Mouse (Mus musculus): ENCODE results near the gene Gas2l3. TPM values are rescaled to one million over a fixed set of nuclear protein-coding genes. Genes with fewer than 3 reads are reported as not detected.

The Gas2l3 gene
- total and polyA plus RNA-seq, 2 experiments from 2014 or later = 8.0 to 19.7 TPM

DNA sequence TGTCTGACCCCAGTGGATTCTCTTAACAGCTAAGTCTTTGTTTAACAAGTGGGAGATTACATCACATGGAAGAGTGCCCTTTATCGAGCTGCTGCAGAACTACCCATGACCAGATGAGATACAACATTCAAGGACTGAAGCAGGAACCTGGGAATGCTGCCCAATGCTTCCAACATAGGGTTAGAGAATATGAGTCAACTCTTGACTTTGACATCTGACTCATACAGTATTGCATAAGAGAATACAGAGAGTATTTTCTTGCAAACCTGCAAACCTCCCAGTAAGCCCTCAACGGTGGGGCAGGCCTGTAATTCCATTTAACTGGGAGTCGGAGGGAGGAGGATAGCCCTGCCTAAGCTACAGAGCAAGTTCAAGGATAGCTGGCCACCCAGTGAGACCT lies 15.0 kb upstream of the Gas2l3 start:
- Histone ChIP-seq H3K4me1 (ENCODE audit: control insufficient read depth, insufficient read depth) (no peaks in the 10 kb centered on the region), H3K4me2 (ENCODE audit: low read depth, low read length) (no peak overlapping the region), H3K27ac (ENCODE audit: low read depth) (no peak overlapping the region), H3K9ac (replicated peaks; ENCODE audit: low read depth, low read length) (no peak overlapping the region), H3K27me3 (ENCODE audit: control insufficient read depth, insufficient read depth, low read length) (no peaks in the 10 kb centered on the region), H3K4me3 (ENCODE audit: low read depth, low read length) (no peak overlapping the region), H3K9me3 (replicated peaks; ENCODE audit: control insufficient read depth, low read length) (no peaks in the 10 kb centered on the region), H3K36me3 (replicated peaks; ENCODE audit: control insufficient read depth, insufficient read depth, low read length) (no peaks in the 10 kb centered on the region)
- no peak for ATAC-seq (ENCODE audit: insufficient read depth, low read depth)
- WGBS = 58% methylated on average over 3 of the region's 3 CpGs
- DNase-seq (ENCODE audit: low spot score) = no peak
- TF ChIP-seq CTCF (IDR thresholded peaks at IDR 0.05; ENCODE audit: low read depth) (no peak), EP300 (IDR thresholded peaks at IDR 0.05; ENCODE audit: low read depth) (no peak)

DNA sequence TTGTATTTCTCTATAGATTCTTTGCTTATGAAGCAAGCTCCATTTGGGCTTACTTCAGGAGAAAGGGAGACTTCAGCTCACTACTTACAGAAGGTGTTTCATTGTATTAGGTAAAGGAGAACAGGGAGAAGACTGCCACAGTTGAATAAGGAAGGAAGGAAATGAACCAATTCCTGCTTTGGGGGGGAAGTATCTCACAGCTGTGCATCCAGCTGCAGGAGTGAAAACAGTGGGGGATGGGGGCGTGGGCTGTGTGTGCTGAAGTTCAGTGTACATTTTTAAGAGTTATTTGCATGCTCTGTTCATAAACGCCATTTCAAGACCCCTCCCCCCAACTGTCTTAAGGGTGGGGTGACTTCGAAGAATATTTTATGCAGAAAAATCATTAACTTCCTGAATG lies 10.0 kb upstream of the Gas2l3 start:
- Histone ChIP-seq H3K4me1 (ENCODE audit: control insufficient read depth, insufficient read depth) (no peaks in the 10 kb centered on the region), H3K4me3 (ENCODE audit: low read depth, low read length) (no peak overlapping the region), H3K36me3 (replicated peaks; ENCODE audit: control insufficient read depth, insufficient read depth, low read length) (no peaks in the 10 kb centered on the region), H3K27ac (ENCODE audit: low read depth) (no peak overlapping the region), H3K9me3 (replicated peaks; ENCODE audit: control insufficient read depth, low read length) (no peaks in the 10 kb centered on the region), H3K4me2 (ENCODE audit: low read depth, low read length) (no peak overlapping the region), H3K9ac (replicated peaks; ENCODE audit: low read depth, low read length) (no peak overlapping the region), H3K27me3 (ENCODE audit: control insufficient read depth, insufficient read depth, low read length) (no peaks in the 10 kb centered on the region)
- DNase-seq (ENCODE audit: low spot score) = no peak
- WGBS = 66% methylated on average over 3 of the region's 3 CpGs
- no peak for ATAC-seq (ENCODE audit: insufficient read depth, low read depth)
- no peak for TF ChIP-seq CTCF (IDR thresholded peaks at IDR 0.05; ENCODE audit: low read depth)

DNA sequence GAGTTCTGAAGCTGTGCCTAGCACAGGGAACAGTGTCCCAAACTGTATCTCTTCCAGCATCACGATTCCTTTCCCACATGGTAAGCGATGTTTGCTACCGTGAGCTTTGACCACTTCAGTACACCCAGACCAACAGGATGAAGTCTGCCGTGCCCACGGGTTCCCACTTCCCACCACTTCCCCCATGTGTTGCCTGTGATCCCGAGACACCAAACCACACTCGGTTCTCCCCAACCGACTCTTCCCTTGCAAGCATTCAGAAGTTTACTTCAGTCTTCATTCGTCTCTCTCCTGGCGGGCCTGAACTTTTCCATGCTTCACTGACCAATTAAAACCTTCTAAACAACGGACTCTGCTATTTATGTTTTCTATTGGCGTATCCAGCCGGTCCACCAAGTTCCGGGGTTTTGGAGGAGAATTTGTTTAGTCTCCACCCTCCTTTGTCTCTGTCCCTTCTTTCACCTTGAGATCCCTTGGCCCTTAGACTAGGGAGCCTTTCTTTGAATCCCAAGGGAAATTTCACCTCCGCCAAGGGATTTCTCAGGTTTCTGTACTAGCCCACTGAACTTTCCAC lies 9.4 kb upstream of the Gas2l3 start:
- H3K4me2 ChIP-seq (ENCODE audit: low read depth, low read length) = no peak overlapping the region
- no peak overlapping the region for H3K9ac ChIP-seq (replicated peaks; ENCODE audit: low read depth, low read length)
- TF ChIP-seq EP300 (IDR thresholded peaks at IDR 0.05; ENCODE audit: low read depth) = no peak
- no peak for TF ChIP-seq CTCF (IDR thresholded peaks at IDR 0.05; ENCODE audit: low read depth)
- no peaks in the 10 kb centered on the region for H3K9me3 ChIP-seq (replicated peaks; ENCODE audit: control insufficient read depth, low read length)
- no peaks in the 10 kb centered on the region for H3K4me1 ChIP-seq (ENCODE audit: control insufficient read depth, insufficient read depth)
- H3K27me3 ChIP-seq (ENCODE audit: control insufficient read depth, insufficient read depth, low read length) = no peaks in the 10 kb centered on the region
- DNase-seq (ENCODE audit: low spot score) (no peak), ATAC-seq (ENCODE audit: insufficient read depth, low read depth) (no peak)
- H3K4me3 ChIP-seq (ENCODE audit: low read depth, low read length) = no peak overlapping the region
- H3K27ac ChIP-seq (ENCODE audit: low read depth) = no peak overlapping the region
- WGBS = 79% methylated on average over 15 of the region's 15 CpGs
- no peaks in the 10 kb centered on the region for H3K36me3 ChIP-seq (replicated peaks; ENCODE audit: control insufficient read depth, insufficient read depth, low read length)

DNA sequence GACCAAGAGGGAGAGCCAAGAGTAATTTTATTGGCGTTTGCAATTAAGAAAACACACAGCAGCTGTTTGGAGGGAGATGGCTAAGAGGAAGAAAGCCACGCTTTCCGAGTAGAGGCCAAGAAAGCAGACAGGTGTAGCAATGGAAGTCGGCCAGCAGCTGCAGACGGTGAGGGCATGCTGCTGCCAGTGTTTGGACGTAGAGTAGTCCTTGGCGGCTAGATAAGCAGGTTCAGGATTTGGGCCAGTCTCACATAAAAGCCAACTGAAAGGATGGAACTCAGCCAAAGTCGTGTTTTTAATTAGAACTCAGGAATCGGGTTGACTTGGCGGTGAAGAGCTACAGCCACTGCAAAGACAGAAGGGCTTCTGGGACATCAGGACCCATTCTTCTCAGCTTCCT lies 6.6 kb upstream of the Gas2l3 start:
- H3K4me1 ChIP-seq (ENCODE audit: control insufficient read depth, insufficient read depth) = no peaks in the 10 kb centered on the region
- ATAC-seq (ENCODE audit: insufficient read depth, low read depth) (no peak), DNase-seq (ENCODE audit: low spot score) (no peak)
- H3K27me3 ChIP-seq (ENCODE audit: control insufficient read depth, insufficient read depth, low read length) = no peaks in the 10 kb centered on the region
- H3K36me3 ChIP-seq (replicated peaks; ENCODE audit: control insufficient read depth, insufficient read depth, low read length) = no peaks in the 10 kb centered on the region
- no peaks in the 10 kb centered on the region for H3K9me3 ChIP-seq (replicated peaks; ENCODE audit: control insufficient read depth, low read length)
- no peak overlapping the region for H3K27ac ChIP-seq (ENCODE audit: low read depth)
- WGBS = 48% methylated on average over 10 of the region's 10 CpGs
- TF ChIP-seq EP300 (IDR thresholded peaks at IDR 0.05; ENCODE audit: low read depth) = no peak
- TF ChIP-seq CTCF (IDR thresholded peaks at IDR 0.05; ENCODE audit: low read depth) = no peak
- H3K4me3 ChIP-seq (ENCODE audit: low read depth, low read length) = no peak overlapping the region
- H3K4me2 ChIP-seq (ENCODE audit: low read depth, low read length) = no peak overlapping the region
- no peak overlapping the region for H3K9ac ChIP-seq (replicated peaks; ENCODE audit: low read depth, low read length)

DNA sequence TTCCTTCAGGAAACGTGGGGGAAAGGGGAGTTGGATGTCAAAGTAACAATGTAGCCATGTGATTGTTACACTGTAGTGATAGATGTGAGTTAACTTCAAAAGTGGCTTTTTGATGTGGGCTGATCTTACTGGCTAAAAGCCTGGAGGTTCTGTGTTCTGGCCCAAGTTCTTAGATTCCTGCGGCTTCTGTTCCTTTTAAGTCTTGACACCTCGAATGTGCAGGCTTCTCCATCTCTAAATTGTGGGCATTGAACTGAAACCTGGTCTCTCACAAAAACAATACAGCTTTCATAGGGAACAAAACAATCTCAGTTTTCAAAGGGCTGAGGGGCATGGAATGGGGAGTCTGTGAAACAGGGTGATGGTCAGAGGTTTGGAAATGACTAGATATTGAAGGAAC lies 614 bp upstream of the Gas2l3 start:
- H3K4me1 ChIP-seq (ENCODE audit: control insufficient read depth, insufficient read depth) = peaks cover 11% of the 10 kb centered on the region; the same call in 1 of the 2 replicates
- H3K9ac ChIP-seq (replicated peaks; ENCODE audit: low read depth, low read length) = no peak overlapping the region
- no peak for ATAC-seq (ENCODE audit: insufficient read depth, low read depth)
- no peaks in the 10 kb centered on the region for H3K9me3 ChIP-seq (replicated peaks; ENCODE audit: control insufficient read depth, low read length)
- no peak for TF ChIP-seq EP300 (IDR thresholded peaks at IDR 0.05; ENCODE audit: low read depth)
- no peak for TF ChIP-seq CTCF (IDR thresholded peaks at IDR 0.05; ENCODE audit: low read depth)
- H3K4me2 ChIP-seq (ENCODE audit: low read depth, low read length) = peak overlapping the region; percentile 79
- no peak for DNase-seq (ENCODE audit: low spot score)
- H3K4me3 ChIP-seq (ENCODE audit: low read depth, low read length) = peak overlapping the region; percentile 79
- H3K27ac ChIP-seq (ENCODE audit: low read depth) = peak overlapping the region; percentile 66; the same call in 1 of the 2 replicates
- WGBS = 53% methylated on average over 3 of the region's 3 CpGs
- no peaks in the 10 kb centered on the region; the same call in 1 of the 2 replicates for H3K36me3 ChIP-seq (replicated peaks; ENCODE audit: control insufficient read depth, insufficient read depth, low read length)
- no peaks in the 10 kb centered on the region for H3K27me3 ChIP-seq (ENCODE audit: control insufficient read depth, insufficient read depth, low read length)

DNA sequence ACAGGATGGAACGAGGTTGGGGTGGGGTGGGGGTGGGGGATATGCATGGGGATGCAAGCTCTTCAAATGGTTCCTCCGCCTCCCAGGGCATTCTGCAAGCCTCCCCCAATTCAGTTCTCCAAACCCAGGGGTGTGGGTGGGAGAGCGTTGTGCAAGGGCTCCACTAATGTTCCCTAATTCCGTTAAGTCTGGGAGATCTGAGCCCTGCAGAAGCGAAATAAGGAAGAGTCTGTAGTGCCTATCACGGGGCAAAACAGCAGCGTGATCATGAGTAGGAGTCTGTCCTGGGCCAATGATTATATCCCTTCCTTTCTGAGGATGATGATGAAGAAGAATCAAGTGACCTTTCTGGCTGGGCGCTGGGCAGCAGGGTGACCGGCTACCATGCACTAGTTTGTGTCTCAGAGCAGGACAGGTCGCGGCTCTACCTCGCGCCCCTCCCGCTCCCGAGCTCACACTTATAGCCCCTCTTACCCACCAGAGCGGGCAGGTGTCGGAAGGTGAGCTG lies 598 bp downstream of the Gas2l3 start:
- peak; percentile 18 for ATAC-seq (ENCODE audit: insufficient read depth, low read depth)
- WGBS = under 1% methylated on average over 17 of the region's 17 CpGs
- no peaks in the 10 kb centered on the region for H3K27me3 ChIP-seq (ENCODE audit: control insufficient read depth, insufficient read depth, low read length)
- H3K4me1 ChIP-seq (ENCODE audit: control insufficient read depth, insufficient read depth) = peaks cover 14% of the 10 kb centered on the region; the same call in 1 of the 2 replicates
- no peak for DNase-seq (ENCODE audit: low spot score)
- TF ChIP-seq EP300 (IDR thresholded peaks at IDR 0.05; ENCODE audit: low read depth) (no peak), CTCF (IDR thresholded peaks at IDR 0.05; ENCODE audit: low read depth) (no peak)
- peak overlapping the region; percentile 70 for H3K9ac ChIP-seq (replicated peaks; ENCODE audit: low read depth, low read length)
- no peaks in the 10 kb centered on the region; the same call in 1 of the 2 replicates for H3K36me3 ChIP-seq (replicated peaks; ENCODE audit: control insufficient read depth, insufficient read depth, low read length)
- peak overlapping the region; percentile 66 for H3K27ac ChIP-seq (ENCODE audit: low read depth)
- no peaks in the 10 kb centered on the region for H3K9me3 ChIP-seq (replicated peaks; ENCODE audit: control insufficient read depth, low read length)
- peak overlapping the region; percentile 79 for H3K4me2 ChIP-seq (ENCODE audit: low read depth, low read length)
- peak overlapping the region; percentile 79 for H3K4me3 ChIP-seq (ENCODE audit: low read depth, low read length)
